Mouse (Mus musculus) ES-E14 (cell line): ENCODE data around the gene Arhgap9. TPM values are rescaled to one million over a fixed set of nuclear protein-coding genes. Genes with fewer than 3 reads are reported as not detected.

Source experiments
- DNase-seq: peaks from one replicate; pipeline ENCODE4 v3.0.0-alpha.2; 2013; ENCODE audit warnings: low read depth, low spot score
- H3K27ac ChIP-seq: 2 replicates; pipeline ENCODE4 v1.5.1; 2012; ENCODE audit warnings: low read depth, mild to moderate bottlenecking, low read length, moderate library complexity, mixed read lengths; ENCODE audit not compliant: poor library complexity, insufficient read depth, severe bottlenecking
- H3K36me3 ChIP-seq: 2 replicates; pipeline ENCODE4 v1.6.1; 2012; ENCODE audit warnings: mild to moderate bottlenecking, low read length, moderate library complexity, mixed read lengths; ENCODE audit not compliant: control insufficient read depth, poor library complexity, insufficient read depth, severe bottlenecking
- H3K4me1 ChIP-seq, 2 experiments: fragments of 150-350 bp in 1 of 2; sonication (generic) in 1 of 2; 2 replicates each; pipeline ENCODE4 v1.6.1; 2012; ENCODE audit warnings: low read length in 2 of 2, mild to moderate bottlenecking in 1 of 2, mixed read lengths in 1 of 2; ENCODE audit not compliant: control insufficient read depth in 2 of 2, insufficient read depth in 2 of 2, poor library complexity in 1 of 2
- H3K4me3 ChIP-seq, 2 experiments: fragments of 150-350 bp in 1 of 2; sonication (generic) in 1 of 2; 2 replicates each; pipeline ENCODE4 v1.5.1; 2012; ENCODE audit warnings: low read length in 2 of 2, low read depth in 1 of 2, mild to moderate bottlenecking in 1 of 2, mixed read lengths in 1 of 2; ENCODE audit not compliant: insufficient read depth in 1 of 2, poor library complexity in 1 of 2, severe bottlenecking in 1 of 2
- H3K9ac ChIP-seq: 2 replicates; pipeline ENCODE4 v1.6.1; 2012; ENCODE audit warnings: low read depth, mild to moderate bottlenecking, low read length, mixed read lengths; ENCODE audit not compliant: poor library complexity, insufficient read depth, severe bottlenecking
- H3K9me3 ChIP-seq: fragments of 150-350 bp; sonication (generic); 2 replicates; pipeline ENCODE4 v1.6.1; 2012; ENCODE audit warnings: low read depth, mild to moderate bottlenecking, low read length; ENCODE audit not compliant: control insufficient read depth, insufficient read depth
- CHD2 ChIP-seq: IDR thresholded peaks from 2 replicates; pipeline ENCODE4 v1.6.1; 2014; ENCODE audit warnings: mild to moderate bottlenecking, low read depth, low read length, inconsistent platforms
- HCFC1 ChIP-seq: IDR thresholded peaks from 2 replicates; pipeline ENCODE4 v1.6.1; 2012; ENCODE audit warnings: low read length, inconsistent platforms, borderline replicate concordance; ENCODE audit not compliant: insufficient read depth
- MAFK ChIP-seq: IDR thresholded peaks from 2 replicates; pipeline ENCODE4 v1.6.1; 2014; ENCODE audit warnings: mild to moderate bottlenecking, low read depth, low read length, inconsistent platforms; ENCODE audit not compliant: insufficient read depth
- ZC3H11A ChIP-seq: IDR thresholded peaks from 2 replicates; pipeline ENCODE4 v1.6.1; 2012; ENCODE audit warnings: low read depth, mild to moderate bottlenecking, inconsistent platforms, low read length, borderline replicate concordance
- ZNF384 ChIP-seq: IDR thresholded peaks from 2 replicates; pipeline ENCODE4 v1.6.1; 2012; ENCODE audit warnings: low read depth, low read length, inconsistent platforms
- in situ Hi-C, 2 experiments: fragments of 600-800 bp; cut with MboI; formaldehyde crosslinking; loops; one replicate each; pipeline ENCODE4 v1.15.1; 2025; ENCODE audit warnings: low sequenced_read_pairs in 2 of 2, inconsistent platforms in 1 of 2; ENCODE audit not compliant: unreplicated experiment in 2 of 2
- total RNA-seq: library from RNA; depleted of rRNA; stranded (reverse); fragments of 300-350 nt; gene quantifications from 2 replicates; pipeline ENCODE4 v1.2.3, GENCODE M21; 2012

Gene Arhgap9
- total RNA-seq, 1 experiment, result 2.6 TPM

GRCm38 (mm10) chr10:127323131-127323855 is 1.5 kb downstream of the Arhgap9 start:
- Histone ChIP-seq H3K9ac (no peak overlapping the region), H3K36me3 (no peaks in the 10 kb centered on the region), H3K9me3 (no peaks in the 10 kb centered on the region), H3K27ac (no peak overlapping the region), H3K4me1 (peaks cover 6 to 24% of the 10 kb centered on the region in 2 experiments; a peak in 3 of 4 replicates), H3K4me3 (no peak overlapping the region)
- DNase-seq, result no peak
- TF ChIP-seq ZC3H11A (no peak), MAFK (no peak), ZNF384 (no peak), CHD2 (no peak), HCFC1 (no peak)
- in situ Hi-C loops, result no loop called here

- H3K4me3 ChIP-seq, result no peak overlapping the region
- peaks cover 6 to 24% of the 10 kb centered on the region in 2 experiments; a peak in 3 of 4 replicates for H3K4me1 ChIP-seq
- in situ Hi-C loops, result no loop called here
- no peak overlapping the region for H3K27ac ChIP-seq
- H3K36me3 ChIP-seq, result no peaks in the 10 kb centered on the region
- H3K9ac ChIP-seq, result no peak overlapping the region
- DNase-seq, result no peak
- H3K9me3 ChIP-seq, result no peaks in the 10 kb centered on the region
- no peak for TF ChIP-seq HCFC1
- TF ChIP-seq ZC3H11A, result peak; percentile 16; the same call in 1 of the 2 replicates
These were observed 2.7 kb downstream of the Arhgap9 start for GRCm38 (mm10) chr10:127324495-127324894.

- Histone ChIP-seq H3K4me3 (peak overlapping the region; percentile 49 to 61; a peak in 2 of 4 replicates), H3K27ac (no peak overlapping the region), H3K9ac (peak overlapping the region; percentile 29; the same call in 1 of the 2 replicates), H3K9me3 (no peaks in the 10 kb centered on the region), H3K4me1 (peaks cover 6 to 24% of the 10 kb centered on the region in 2 experiments; a peak in 3 of 4 replicates), H3K36me3 (no peaks in the 10 kb centered on the region)
- TF ChIP-seq MAFK (no peak), ZNF384 (no peak), ZC3H11A (no peak), HCFC1 (no peak), CHD2 (no peak)
- in situ Hi-C loops, result no loop called here
- no peak for DNase-seq
These were observed 3.8 kb downstream of the Arhgap9 start for GRCm38 (mm10) chr10:127325454-127326016.

- H3K27ac ChIP-seq, result no peak overlapping the region
- peak overlapping the region; percentile 29 for H3K9ac ChIP-seq
- in situ Hi-C loops, result no loop called here
- H3K36me3 ChIP-seq, result peaks cover 5% of the 10 kb centered on the region; the same call in 1 of the 2 replicates
- H3K4me1 ChIP-seq, result peaks cover 6 to 24% of the 10 kb centered on the region in 2 experiments; a peak in 3 of 4 replicates
- no peak for DNase-seq
- no peaks in the 10 kb centered on the region for H3K9me3 ChIP-seq
- H3K4me3 ChIP-seq, result peak overlapping the region; percentile 49 to 61
- no peak for TF ChIP-seq ZNF384
- TF ChIP-seq HCFC1, result no peak
- no peak for TF ChIP-seq CHD2
- TF ChIP-seq ZC3H11A, result no peak
- no peak for TF ChIP-seq MAFK
These were observed 4.4 kb downstream of the Arhgap9 start for GRCm38 (mm10) chr10:127326017-127326801.
